Mouse (Mus musculus) hindbrain, postnatal 0 days (tissue): ENCODE measurements around the gene Gak. TPM values are rescaled to one million over a fixed set of nuclear protein-coding genes. Genes with fewer than 3 reads are reported as not detected.

Experiments
- ATAC-seq: fragments of 200-750 bp; cut with Nextera tagmentation; 2 replicates; pipeline ENCODE4 v1.8.0; 2017; ENCODE audit warnings: mild to moderate bottlenecking, moderate TSS enrichment, moderate library complexity
- DNase-seq: peaks from one replicate; pipeline ENCODE4 v3.0.0-alpha.2; 2015; ENCODE audit warnings: low spot score
- H3K27ac ChIP-seq: fragments of 300-500 bp; sonication (generic); 2 replicates; pipeline ENCODE4 v1.5.1; 2014; ENCODE audit warnings: mild to moderate bottlenecking
- H3K27me3 ChIP-seq: fragments of 300-500 bp; sonication (generic); 2 replicates; pipeline ENCODE4 v1.6.1; 2014; ENCODE audit warnings: low read length, mixed read lengths; ENCODE audit not compliant: insufficient read depth
- H3K36me3 ChIP-seq: fragments of 300-500 bp; sonication (generic); 2 replicates; pipeline ENCODE4 v1.6.1; 2014; ENCODE audit warnings: low read length, mixed read lengths; ENCODE audit not compliant: insufficient read depth
- H3K4me1 ChIP-seq: fragments of 300-500 bp; sonication (generic); 2 replicates; pipeline ENCODE4 v1.6.1; 2014; ENCODE audit warnings: antibody characterized with exemption, low read length, mixed read lengths; ENCODE audit not compliant: insufficient read depth
- H3K4me2 ChIP-seq: fragments of 300-500 bp; sonication (generic); 2 replicates; pipeline ENCODE4 v1.6.1; 2014; ENCODE audit warnings: low read depth, mild to moderate bottlenecking, low read length, moderate library complexity, mixed read lengths
- H3K4me3 ChIP-seq: fragments of 300-500 bp; sonication (generic); 2 replicates; pipeline ENCODE4 v1.5.1; 2014; ENCODE audit warnings: low read length
- H3K9ac ChIP-seq: fragments of 300-500 bp; sonication (generic); replicated peaks from 2 replicates; pipeline ENCODE4 v1.6.1; 2014; ENCODE audit warnings: mild to moderate bottlenecking, low read length, moderate library complexity, mixed read lengths
- H3K9me3 ChIP-seq: fragments of 300-500 bp; sonication (generic); 2 replicates; pipeline ENCODE4 v1.6.1; 2016; ENCODE audit warnings: low read length, mixed read lengths
- CTCF ChIP-seq: IDR thresholded peaks from 2 replicates; pipeline ENCODE4 v1.5.1; 2016; ENCODE audit warnings: antibody characterized with exemption, control low read depth, low read depth
- WGBS: fragments of 180-500 bp; shearing (Covaris S2); extraction: QIAGEN DNeasy Blood & Tissue Kit; methylation state at CpG from one replicate; pipeline ENCODE4 v1.1.7; 2014; 5-methylcytosine and 5-hydroxymethylcytosine counted together
- polyA plus RNA-seq: library from polyadenylated mRNA; unstranded; fragments of >200 nt; fragmentation: Nextera tagmentation; extraction: Ambion mirVana; gene quantifications from 2 replicates; pipeline ENCODE4 v1.2.1, GENCODE M21; 2015
- total RNA-seq: library from RNA; depleted of rRNA; stranded (reverse); fragments of >200 nt; gene quantifications from 2 replicates; pipeline ENCODE4 v1.2.3, GENCODE M21; 2014

The Gak gene
- total and polyA plus RNA-seq, 2 experiments from 2014 or later = 43.5 to 75.5 TPM

GRCm38 (mm10) chr5:108650341-108650740 lies 20.8 kb upstream of the Gak start:
- Histone ChIP-seq H3K27me3 (no peaks in the 10 kb centered on the region), H3K9ac (0 out of 2 replicates have a peak overlapping the region, but pooled peaks have one; percentile 9), H3K4me1 (no peaks in the 10 kb centered on the region), H3K4me2 (no peak overlapping the region), H3K9me3 (no peaks in the 10 kb centered on the region), H3K36me3 (peaks cover 53% of the 10 kb centered on the region), H3K4me3 (no peak overlapping the region), H3K27ac (no peak overlapping the region)
- 89% methylated on average over 7 of the region's 7 CpGs for WGBS
- no peak for DNase-seq
- no peak for ATAC-seq
- TF ChIP-seq CTCF = no peak

DNA sequence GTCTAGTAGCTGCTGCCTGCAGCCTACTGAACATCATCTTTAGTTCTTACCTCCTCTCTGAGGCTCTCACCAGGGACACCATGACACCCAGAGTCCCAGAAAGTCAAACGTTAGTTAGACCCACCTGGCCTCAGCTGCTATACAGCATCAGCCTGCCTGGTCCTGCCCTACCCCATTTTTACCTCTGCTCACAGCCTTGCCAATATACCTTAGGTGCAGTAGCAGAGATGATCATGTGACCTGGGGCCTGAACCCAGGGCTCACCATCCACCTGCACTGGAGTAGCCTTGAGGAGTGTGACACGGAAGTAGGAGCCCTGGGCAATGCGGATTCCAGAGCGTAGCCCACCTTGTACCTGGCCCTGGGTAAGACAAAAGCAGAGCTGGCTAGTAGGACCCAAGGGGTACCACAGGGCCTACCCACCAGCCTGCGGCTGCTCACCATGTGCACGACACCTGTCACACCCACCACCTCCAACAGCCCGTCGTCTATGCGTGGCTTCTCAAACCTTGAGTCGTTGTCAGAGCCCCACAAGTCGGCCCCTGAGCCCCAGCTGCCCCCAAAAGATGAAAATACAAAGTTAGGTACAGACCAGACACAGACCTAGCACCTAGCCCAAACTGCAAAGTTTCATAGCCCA lies 19.5 kb upstream of the Gak start:
- H3K4me2 ChIP-seq = no peak overlapping the region
- no peak overlapping the region for H3K9ac ChIP-seq
- 94% methylated on average over 11 of the region's 11 CpGs for whole genome bisulfite sequencing
- H3K4me3 ChIP-seq = no peak overlapping the region
- no peaks in the 10 kb centered on the region for H3K27me3 ChIP-seq
- H3K4me1 ChIP-seq = no peaks in the 10 kb centered on the region
- TF ChIP-seq CTCF = no peak
- ATAC-seq = no peak
- DNase-seq = no peak
- H3K36me3 ChIP-seq = peaks cover 46% of the 10 kb centered on the region
- no peak overlapping the region for H3K27ac ChIP-seq
- no peaks in the 10 kb centered on the region for H3K9me3 ChIP-seq

DNA sequence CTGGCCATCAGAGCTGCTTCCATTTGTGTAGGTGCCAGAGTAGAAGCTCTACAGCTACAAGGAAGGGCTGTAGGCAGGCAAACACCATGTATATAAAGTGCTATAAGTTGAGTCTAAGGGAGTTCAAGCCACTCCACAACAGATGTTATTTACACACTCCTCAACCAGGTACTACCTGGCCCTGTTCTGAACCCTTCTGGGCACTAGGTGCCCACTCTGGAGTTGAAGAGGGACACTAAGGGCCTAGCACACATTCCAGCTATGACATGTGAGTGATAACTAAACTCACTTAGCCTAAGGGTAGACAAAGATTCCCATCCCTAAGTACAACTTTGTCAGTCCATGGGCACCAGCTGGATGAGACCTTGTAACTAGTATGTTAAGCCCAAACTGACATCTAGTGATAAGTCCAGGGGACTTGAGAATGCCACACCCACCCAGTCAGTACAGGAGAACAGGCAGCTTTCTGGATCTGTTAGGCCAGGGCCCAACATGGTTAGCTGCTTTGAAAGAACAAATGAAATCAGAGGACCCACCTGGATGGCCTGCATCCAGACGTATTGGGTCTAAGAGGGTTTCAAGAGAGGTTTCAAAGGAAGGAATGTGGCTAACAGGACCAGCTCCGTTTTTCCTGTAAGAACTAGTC lies 18.4 kb upstream of the Gak start:
- H3K27ac ChIP-seq = no peak overlapping the region
- H3K4me3 ChIP-seq = no peak overlapping the region
- DNase-seq (no peak), ATAC-seq (no peak)
- no peak overlapping the region for H3K9ac ChIP-seq
- H3K27me3 ChIP-seq = no peaks in the 10 kb centered on the region
- TF ChIP-seq CTCF = no peak
- 90% methylated on average over 2 of the region's 2 CpGs for WGBS
- peaks cover 40% of the 10 kb centered on the region for H3K36me3 ChIP-seq
- no peak overlapping the region for H3K4me2 ChIP-seq
- H3K9me3 ChIP-seq = no peaks in the 10 kb centered on the region
- H3K4me1 ChIP-seq = no peaks in the 10 kb centered on the region

DNA sequence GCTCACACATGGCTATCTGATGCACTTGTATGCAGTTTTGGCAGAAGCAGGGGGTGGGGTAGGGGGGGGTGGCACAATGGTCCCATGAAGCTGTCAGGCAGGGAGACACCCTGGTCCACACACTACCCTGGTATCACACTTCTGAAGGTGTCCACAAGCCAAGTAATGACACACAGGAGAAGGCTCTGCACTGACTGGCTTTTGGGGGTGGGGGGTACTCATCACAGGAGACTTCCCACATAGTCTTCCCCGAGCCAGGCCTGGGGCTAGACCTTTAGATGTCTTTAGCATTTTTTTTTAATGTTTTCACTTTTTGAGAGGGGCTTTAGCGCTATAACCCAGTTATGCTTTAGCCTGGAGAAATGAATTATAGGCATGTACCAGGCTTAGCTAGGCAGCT lies 17.8 kb upstream of the Gak start:
- Histone ChIP-seq H3K36me3 (peaks cover 43% of the 10 kb centered on the region), H3K9me3 (no peaks in the 10 kb centered on the region)
- WGBS = 83% methylated on average over 2 of the region's 2 CpGs

DNA sequence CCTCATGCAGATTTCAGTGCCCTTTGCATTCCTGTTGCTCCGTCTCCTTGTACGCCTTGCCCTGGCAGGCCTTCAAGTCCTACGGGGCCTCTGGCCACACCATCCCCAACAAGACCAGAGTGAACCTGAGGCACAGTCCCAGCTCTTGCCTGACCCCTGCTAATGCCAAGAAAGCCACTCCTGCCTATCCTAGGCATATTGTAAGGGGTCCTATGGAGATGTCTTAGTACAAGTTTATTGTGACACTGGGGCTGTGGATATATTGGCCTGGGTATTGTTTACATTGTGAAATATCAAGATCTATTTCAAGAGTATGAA lies 16.7 kb upstream of the Gak start:
- peaks cover 46% of the 10 kb centered on the region for H3K36me3 ChIP-seq

More for the DNA sequence above, 17.8 kb upstream of the Gak start:
- no peak for TF ChIP-seq CTCF
- Histone ChIP-seq H3K4me1 (no peaks in the 10 kb centered on the region), H3K27me3 (no peaks in the 10 kb centered on the region), H3K9ac (no peak overlapping the region), H3K4me3 (no peak overlapping the region), H3K27ac (no peak overlapping the region), H3K4me2 (no peak overlapping the region)
- DNase-seq (no peak), ATAC-seq (no peak)

DNA sequence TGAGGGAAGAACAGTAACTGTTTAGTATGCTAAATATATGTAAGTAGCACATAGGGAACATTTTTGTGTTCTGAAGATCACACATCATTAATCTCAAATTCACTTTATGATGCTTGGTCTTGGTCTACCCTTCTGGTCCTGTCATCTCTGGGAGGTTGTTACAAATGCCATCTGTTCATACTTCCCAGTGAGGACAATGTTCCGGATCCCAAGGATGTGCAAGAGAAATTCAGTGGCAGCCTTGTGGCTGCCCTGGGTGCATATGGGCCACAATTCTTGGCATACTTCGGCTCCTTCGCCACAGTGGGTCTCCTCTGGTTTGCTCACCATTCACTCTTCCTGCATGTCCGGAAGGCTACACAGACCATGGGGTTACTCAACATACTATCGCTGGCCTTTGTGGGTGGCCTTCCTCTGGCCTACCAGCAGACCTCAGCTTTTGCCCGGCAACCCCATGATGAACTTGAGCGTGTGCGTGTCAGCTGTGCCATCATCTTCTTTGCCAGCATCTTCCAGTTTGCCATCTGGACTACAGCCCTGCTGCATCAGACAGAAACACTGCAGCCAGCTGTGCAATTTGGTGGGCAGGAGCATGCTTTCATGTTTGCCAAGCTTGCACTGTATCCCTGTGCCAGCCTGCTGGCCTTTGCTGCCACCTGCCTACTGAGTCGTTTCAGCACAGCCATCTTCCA lies 16.2 kb upstream of the Gak start:
- no peak overlapping the region for H3K4me3 ChIP-seq
- peaks cover 46% of the 10 kb centered on the region for H3K36me3 ChIP-seq
- 75% methylated on average over 9 of the region's 9 CpGs for WGBS
- no peaks in the 10 kb centered on the region for H3K9me3 ChIP-seq
- H3K9ac ChIP-seq = no peak overlapping the region
- no peak overlapping the region for H3K4me2 ChIP-seq
- DNase-seq = peak; percentile 75
- H3K27me3 ChIP-seq = no peaks in the 10 kb centered on the region
- H3K27ac ChIP-seq = no peak overlapping the region
- peak; percentile 84 for ATAC-seq
- TF ChIP-seq CTCF = peak; percentile 68
- no peaks in the 10 kb centered on the region for H3K4me1 ChIP-seq

More for the DNA sequence above, 16.7 kb upstream of the Gak start:
- Histone ChIP-seq H3K27ac (no peak overlapping the region), H3K9ac (no peak overlapping the region), H3K27me3 (no peaks in the 10 kb centered on the region), H3K4me3 (no peak overlapping the region), H3K9me3 (no peaks in the 10 kb centered on the region), H3K4me2 (no peak overlapping the region), H3K4me1 (no peaks in the 10 kb centered on the region)
- TF ChIP-seq CTCF = no peak
- 74% methylated on average over 3 of the region's 3 CpGs for WGBS
- no peak for DNase-seq
- no peak for ATAC-seq

GRCm38 (mm10) chr5:108643674-108644073 lies 14.1 kb upstream of the Gak start:
- H3K36me3 ChIP-seq = peaks cover 51% of the 10 kb centered on the region
- TF ChIP-seq CTCF = no peak
- H3K27me3 ChIP-seq = no peaks in the 10 kb centered on the region
- ATAC-seq (no peak), DNase-seq (no peak)
- H3K4me1 ChIP-seq = no peaks in the 10 kb centered on the region
- no peak overlapping the region for H3K27ac ChIP-seq
- no peak overlapping the region for H3K4me3 ChIP-seq
- H3K9ac ChIP-seq = no peak overlapping the region
- H3K9me3 ChIP-seq = no peaks in the 10 kb centered on the region
- WGBS = 91% methylated on average over 2 of the region's 2 CpGs
- no peak overlapping the region for H3K4me2 ChIP-seq
